Mouse (Mus musculus) WW6 (cell line): ENCODE results near the gene Trim13.
A peak's percentile ranks its signal among the peaks of the same experiment; 100 is the strongest.

Experiments used
- DNase-seq: peaks from one replicate; pipeline ENCODE4 v3.0.0-alpha.2; 2013; ENCODE audit warnings: low read depth, low spot score

Gene Trim13

GRCm38 (mm10) chr14:61613319-61613718 is 15.3 kb downstream of the Trim13 start:
- no peak for DNase-seq

DNA sequence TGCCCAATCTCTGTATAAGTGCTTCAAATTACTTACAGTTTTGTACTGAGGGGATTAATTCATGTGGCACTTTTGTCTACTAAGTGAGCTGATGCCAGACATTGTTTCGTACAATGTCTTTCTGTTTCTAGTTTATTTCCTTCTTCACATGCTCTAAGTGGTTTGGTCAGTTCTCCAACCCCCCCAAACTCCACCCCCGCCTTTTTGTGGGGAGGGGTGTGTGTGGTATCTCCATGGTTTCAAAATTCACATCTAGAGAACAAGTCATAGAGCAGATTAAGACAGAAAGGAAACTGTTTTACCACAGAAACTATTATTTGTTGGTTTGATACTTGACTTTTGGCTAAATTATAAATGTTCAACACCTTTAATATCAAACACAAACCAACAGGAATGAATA is 22.3 kb downstream of the Trim13 start:
- DNase-seq: no peak

DNA sequence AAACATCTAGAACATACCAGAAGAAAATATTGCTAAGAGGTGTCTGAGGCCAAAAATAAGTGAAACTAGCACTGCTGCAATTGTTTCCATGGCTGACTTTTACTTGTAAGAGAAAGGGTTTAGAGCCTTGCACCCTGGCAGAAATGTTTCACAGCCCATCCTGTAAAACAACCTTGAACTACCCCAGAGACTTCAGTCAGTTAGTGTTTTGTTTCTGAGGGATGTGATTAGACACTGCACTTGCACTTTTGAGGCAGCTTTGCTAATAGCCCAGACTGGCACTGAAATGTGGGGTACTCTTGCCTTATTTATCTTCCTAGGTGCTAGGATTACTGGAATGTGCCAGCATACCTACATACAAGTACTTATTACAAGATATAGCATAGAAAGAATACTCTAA is 37.9 kb downstream of the Trim13 start:
- DNase-seq: no peak

DNA sequence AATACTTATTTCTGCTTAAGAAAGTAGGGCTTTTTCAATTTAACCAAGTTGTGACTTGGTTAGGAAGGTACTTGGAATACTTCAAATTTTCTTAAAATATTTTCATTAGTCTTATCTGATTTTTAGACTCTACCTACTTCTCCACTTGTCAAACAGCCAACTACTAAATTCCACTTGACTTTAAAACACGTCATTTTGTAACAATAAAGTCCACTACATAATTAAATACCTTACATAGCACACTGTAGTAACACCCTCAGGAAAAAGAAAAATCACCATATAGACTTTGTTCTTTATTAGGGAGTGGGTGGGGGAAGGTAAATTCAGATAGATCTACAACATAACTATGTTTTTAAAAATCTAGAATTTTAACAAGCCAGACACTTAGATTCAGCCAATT is 44.6 kb downstream of the Trim13 start:
- no peak for DNase-seq

GRCm38 (mm10) chr14:61645547-61645946 is 47.5 kb downstream of the Trim13 start:
- no peak for DNase-seq

DNA sequence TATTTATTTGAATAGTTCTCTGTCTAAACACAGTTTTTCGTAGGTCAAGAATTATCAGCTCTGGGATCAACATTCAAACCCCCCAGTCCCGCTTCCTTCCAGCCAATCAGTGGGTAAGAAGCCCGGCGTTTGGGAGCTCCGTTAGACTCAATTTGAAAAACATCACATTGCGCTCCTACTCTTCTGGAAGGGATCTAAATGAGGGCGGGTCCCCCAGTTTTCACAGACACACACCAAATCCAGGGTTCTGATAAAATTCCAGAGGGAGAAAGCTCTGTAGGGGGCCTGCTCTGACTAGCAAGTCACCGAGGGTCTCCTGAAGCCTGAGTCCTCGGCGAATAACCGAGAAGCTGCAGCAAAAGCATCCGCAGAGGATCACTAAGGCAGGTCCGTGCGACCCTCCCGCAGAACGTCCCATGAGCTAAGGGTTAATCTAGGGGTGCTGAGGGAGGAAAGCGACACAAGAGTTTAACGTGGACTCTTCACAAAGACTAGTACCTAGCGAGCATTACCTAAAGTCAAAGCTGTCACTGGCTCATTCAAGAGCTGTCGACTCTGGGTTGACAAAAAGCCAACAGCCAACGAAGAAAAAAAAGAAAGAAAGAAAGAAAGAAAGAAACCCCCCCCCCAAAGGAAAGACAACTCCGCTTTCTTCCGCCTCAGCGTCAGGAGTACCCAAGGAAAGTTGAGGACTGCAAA is 49.3 kb downstream of the Trim13 start:
- no peak for DNase-seq

DNA sequence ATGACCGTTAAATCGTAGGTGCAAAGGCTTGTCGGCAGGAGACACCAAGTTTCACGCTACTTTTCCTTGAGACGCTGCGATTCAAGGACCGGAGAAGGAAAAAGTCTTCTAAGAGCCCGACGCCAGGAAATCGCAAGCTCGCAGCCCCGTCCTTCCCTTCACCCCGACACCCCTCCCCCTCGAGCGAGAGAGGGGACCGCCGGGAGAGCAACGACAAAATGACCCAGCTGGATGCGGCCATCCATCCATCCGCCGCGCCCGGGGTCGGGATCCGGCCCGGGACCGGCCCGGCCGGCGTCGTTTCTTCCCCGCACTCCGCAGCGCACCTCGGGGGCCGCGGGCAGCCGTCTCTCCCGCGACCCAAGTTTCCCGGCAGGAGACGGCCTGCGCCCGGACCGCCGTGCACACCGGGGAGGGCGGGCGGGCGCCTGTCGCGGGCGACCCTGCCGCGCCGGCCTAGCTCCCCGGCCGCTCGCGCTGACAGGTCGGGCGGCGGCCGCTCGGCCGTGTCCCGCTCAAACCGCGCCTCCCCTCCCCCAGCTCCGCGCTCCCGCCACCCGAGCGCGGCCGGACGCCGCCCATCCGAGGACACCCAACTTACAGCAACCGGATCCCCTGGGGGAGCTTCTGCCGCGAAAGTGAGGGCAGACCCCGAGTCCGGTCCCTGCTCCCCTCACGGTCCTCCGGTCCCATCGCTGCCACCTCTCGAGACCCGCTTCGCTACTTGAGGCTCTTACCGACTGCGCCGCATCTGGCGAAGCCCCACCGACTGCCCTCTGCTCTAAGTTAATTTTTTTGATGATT is 50.0 kb downstream of the Trim13 start:
- no peak for DNase-seq

DNA sequence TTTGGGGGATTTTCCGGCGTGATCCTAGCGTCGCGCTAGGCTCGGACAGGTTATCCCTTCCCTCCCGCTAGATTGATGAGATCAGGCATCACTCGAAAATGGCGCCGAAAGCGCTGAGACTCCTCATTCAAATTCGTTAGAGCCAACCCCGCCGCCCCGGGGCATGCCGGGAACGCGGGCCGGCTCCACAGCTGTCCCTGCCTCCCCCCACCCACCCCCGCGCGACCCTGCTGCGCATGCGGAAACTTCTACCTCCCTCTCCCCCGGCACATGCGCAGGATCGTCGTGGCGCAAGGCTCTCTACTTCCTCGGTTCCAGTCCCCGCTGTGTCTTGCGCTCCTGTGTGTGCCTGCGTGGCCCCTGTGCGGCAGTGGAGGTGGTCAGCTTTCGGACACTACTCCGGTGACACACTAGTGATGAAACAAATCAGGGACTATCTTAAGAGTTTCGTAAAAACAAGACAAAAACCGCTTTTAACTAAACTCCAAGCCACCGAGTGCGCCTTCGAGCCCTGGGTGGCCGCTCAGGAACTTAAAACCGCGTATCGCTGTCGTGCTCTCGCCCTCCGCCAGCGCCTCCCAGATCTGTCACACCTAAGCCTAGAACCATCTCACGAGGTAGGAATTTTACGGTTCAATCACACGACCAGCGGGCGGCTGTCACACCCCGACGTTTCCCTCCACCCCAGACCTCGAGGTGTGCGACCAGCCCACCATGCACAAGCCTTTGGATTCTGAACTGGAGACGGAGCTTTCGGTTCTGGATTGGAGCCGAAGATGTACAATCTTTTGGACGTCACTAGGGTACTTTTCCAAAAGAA is 50.8 kb downstream of the Trim13 start:
- DNase-seq: peak; percentile 95

- no peak for DNase-seq
Measured at GRCm38 (mm10) chr14:61650291-61650960, 52.4 kb downstream of the Trim13 start.
